29 mouse cellular contexts compared by ENCODE assay signal in genomic region chr3:113859421-113859820, GRCm38 (mm10).
DNase-seq lines count a peak whose midpoint lies in the region; ATAC-seq lines count a peak whose summit lies in the region.
"Had no signal": no experiment of that assay in that cellular context is flagged by ENCODE, and none has a peak within 500 bp of the region (broad histone marks: within the 10 kb centered on the region; RNA-seq: fewer than 3 reads in every experiment).

No protein-coding gene starts in this region.

- ATAC-seq in embryonic facial prominence, embryonic 11.5 days (replicated peaks; ENCODE audit: insufficient number of reproducible peaks, low FRiP score, low TSS enrichment, low read depth): no peak
- 0 out of 2 replicates have a peak, but pooled peaks have one; percentile 48 for ATAC-seq in limb, embryonic 15.5 days (ENCODE audit: insufficient number of reproducible peaks, low FRiP score, low TSS enrichment, low read depth)
- ATAC-seq: forebrain, embryonic 15.5 days; intestine, postnatal 0 days; liver, embryonic 12.5 days; liver, postnatal 0 days; midbrain, embryonic 15.5 days had no signal

- no peaks in the 10 kb centered on the region for H3K27me3 ChIP-seq in embryonic facial prominence, embryonic 11.5 days (ENCODE audit: control insufficient read depth, insufficient read depth, low read length)
- no peaks in the 10 kb centered on the region for H3K27me3 ChIP-seq in embryonic facial prominence, embryonic 10.5 days (replicated peaks; ENCODE audit: low read depth, poor library complexity, severe bottlenecking)
- H3K27me3 ChIP-seq in limb, embryonic 15.5 days: no peaks in the 10 kb centered on the region
- H3K27me3 ChIP-seq: forebrain, embryonic 15.5 days; limb, embryonic 12.5 days; liver, embryonic 12.5 days; midbrain, embryonic 15.5 days had no signal

- H3K27ac ChIP-seq in embryonic facial prominence, embryonic 11.5 days (replicated peaks; ENCODE audit: low read depth, low read length): no peak overlapping the region
- no peak overlapping the region for H3K27ac ChIP-seq in embryonic facial prominence, embryonic 10.5 days (replicated peaks)
- H3K27ac ChIP-seq in limb, embryonic 15.5 days: peak overlapping the region; percentile 71
- H3K27ac ChIP-seq: forebrain, embryonic 10.5 days; forebrain, embryonic 15.5 days; hindbrain, embryonic 14.5 days; limb, embryonic 12.5 days; liver, embryonic 12.5 days; macrophage; midbrain, embryonic 15.5 days had no signal

- H3K4me1 ChIP-seq in embryonic facial prominence, embryonic 11.5 days (ENCODE audit: control insufficient read depth, insufficient read depth, low read length): no peaks in the 10 kb centered on the region
- no peaks in the 10 kb centered on the region for H3K4me1 ChIP-seq in embryonic facial prominence, embryonic 10.5 days
- H3K4me1 ChIP-seq in limb, embryonic 15.5 days: 0 out of 2 replicates have a peak, but pooled peaks cover 3% of the 10 kb centered on the region
- H3K4me1 ChIP-seq: forebrain, embryonic 10.5 days; forebrain, embryonic 15.5 days; limb, embryonic 12.5 days; liver, embryonic 12.5 days; midbrain, embryonic 15.5 days had no signal

- no peak overlapping the region for H3K9ac ChIP-seq in embryonic facial prominence, embryonic 11.5 days (replicated peaks; ENCODE audit: low read length)
- no peak overlapping the region for H3K9ac ChIP-seq in limb, embryonic 15.5 days
- H3K9ac ChIP-seq: forebrain, embryonic 15.5 days; hindbrain, embryonic 14.5 days; limb, embryonic 12.5 days; liver, embryonic 12.5 days; liver, postnatal 0 days; midbrain, embryonic 15.5 days had no signal

- no peak overlapping the region for H3K4me3 ChIP-seq in embryonic facial prominence, embryonic 11.5 days (ENCODE audit: low read depth, low read length)
- H3K4me3 ChIP-seq in embryonic facial prominence, embryonic 10.5 days: no peak overlapping the region
- no peak overlapping the region for H3K4me3 ChIP-seq in limb, embryonic 15.5 days
- H3K4me3 ChIP-seq: forebrain, embryonic 10.5 days; forebrain, embryonic 15.5 days; limb, embryonic 12.5 days; liver, embryonic 12.5 days; midbrain, embryonic 15.5 days had no signal

- H3K4me2 ChIP-seq in embryonic facial prominence, embryonic 11.5 days (ENCODE audit: low read depth, low read length): no peak overlapping the region
- H3K4me2 ChIP-seq in limb, embryonic 15.5 days: no peak overlapping the region
- H3K4me2 ChIP-seq: forebrain, embryonic 15.5 days; heart, embryonic 11.5 days; hindbrain, embryonic 14.5 days; limb, embryonic 12.5 days; liver, embryonic 12.5 days; midbrain, embryonic 15.5 days had no signal

- no peaks in the 10 kb centered on the region for H3K36me3 ChIP-seq in embryonic facial prominence, embryonic 11.5 days (replicated peaks; ENCODE audit: control insufficient read depth, insufficient read depth, low read depth, low read length)
- no peaks in the 10 kb centered on the region for H3K36me3 ChIP-seq in embryonic facial prominence, embryonic 10.5 days (replicated peaks)
- no peaks in the 10 kb centered on the region for H3K36me3 ChIP-seq in limb, embryonic 15.5 days
- H3K36me3 ChIP-seq: forebrain, embryonic 10.5 days; forebrain, embryonic 15.5 days; limb, embryonic 12.5 days; liver, embryonic 12.5 days; midbrain, embryonic 15.5 days had no signal

- H3K9me3 ChIP-seq in embryonic facial prominence, embryonic 11.5 days (replicated peaks; ENCODE audit: control insufficient read depth, low read length): no peaks in the 10 kb centered on the region
- no peaks in the 10 kb centered on the region for H3K9me3 ChIP-seq in embryonic facial prominence, embryonic 10.5 days
- no peaks in the 10 kb centered on the region for H3K9me3 ChIP-seq in limb, embryonic 15.5 days
- H3K9me3 ChIP-seq: forebrain, embryonic 10.5 days; forebrain, embryonic 15.5 days; limb, embryonic 12.5 days; liver, embryonic 12.5 days; midbrain, embryonic 15.5 days had no signal

- WGBS in embryonic facial prominence, embryonic 11.5 days: 71% methylated on average over 1 of the region's 1 CpGs
- 50% methylated on average over 1 of the region's 1 CpGs for WGBS in embryonic facial prominence, embryonic 10.5 days
- 44% methylated on average over 1 of the region's 1 CpGs for WGBS in limb, embryonic 15.5 days

- DNase-seq in embryonic facial prominence, embryonic 11.5 days (ENCODE audit: low spot score): peak; percentile 17
- DNase-seq in embryonic facial prominence, embryonic 10.5 days (ENCODE audit: low spot score): no peak
- DNase-seq in 3T3-L1 (ENCODE audit: low read depth, low spot score) (peak; percentile 61), adipocyte (ENCODE audit: low spot score) (peak; percentile 81)
- no peak for DNase-seq in heart, adult 8-10 months (ENCODE audit: low spot score)
- DNase-seq in heart, postnatal 4 days: no peak
- DNase-seq: adrenal gland, postnatal 14 days; B cell, adult 2 months; cerebellum, adult 11-12 months; cerebellum, postnatal 25 days; gastrocnemius, postnatal 25 days; heart, adult 11 months; kidney, adult 9 months; kidney, postnatal 10 days; liver, postnatal 0 days; lung, postnatal 10 days; right cerebral cortex, adult 18-20 months; spleen, adult 18-20 months; thymus, postnatal 4 days had no signal

Comparison
In these comparisons a context has a peak if more than half of its experiments do, and no peak if none do; other contexts are left out.
1. DNase-seq: peak in embryonic facial prominence, embryonic 11.5 days (single experiment), 3T3-L1 (single experiment) and adipocyte (single experiment); none in embryonic facial prominence, embryonic 10.5 days (single experiment), heart, adult 8-10 months (single experiment) and heart, postnatal 4 days (single experiment).